Mouse (Mus musculus): ENCODE results near the gene Mepce. TPM values are rescaled to one million over a fixed set of nuclear protein-coding genes. Genes with fewer than 3 reads are reported as not detected.

Mepce gene
- total RNA-seq, 1 experiment = 42.3 TPM

- TF ChIP-seq HCFC1 (IDR thresholded peaks at IDR 0.05; ENCODE audit: borderline replicate concordance, insufficient read depth, low read length) = no peak
- no peak for TF ChIP-seq ZNF384 (IDR thresholded peaks at IDR 0.05; ENCODE audit: low read depth, low read length)
- no peak for TF ChIP-seq ZC3H11A (IDR thresholded peaks at IDR 0.05; ENCODE audit: borderline replicate concordance, low read depth, low read length)
- no peak for TF ChIP-seq CHD2 (IDR thresholded peaks at IDR 0.05; ENCODE audit: low read depth, low read length)
- TF ChIP-seq MAFK (IDR thresholded peaks at IDR 0.05; ENCODE audit: insufficient read depth, low read depth, low read length) = no peak
- in situ Hi-C loops (cut with MboI; ENCODE audit: low sequenced_read_pairs in 2 of 2, unreplicated experiment in 2 of 2) = no loop called here
- Histone ChIP-seq H3K4me3 (ENCODE audit: insufficient read depth in 1 of 2, low read depth in 1 of 2, low read length in 2 of 2, poor library complexity in 1 of 2, severe bottlenecking in 1 of 2) (no peak overlapping the region), H3K9ac (ENCODE audit: insufficient read depth, low read depth, low read length, poor library complexity, severe bottlenecking) (no peak overlapping the region), H3K9me3 (ENCODE audit: control insufficient read depth, insufficient read depth, low read depth, low read length) (no peaks in the 10 kb centered on the region), H3K36me3 (ENCODE audit: control insufficient read depth, insufficient read depth, low read length, poor library complexity, severe bottlenecking) (no peaks in the 10 kb centered on the region), H3K4me1 (ENCODE audit: control insufficient read depth in 2 of 2, insufficient read depth in 2 of 2, low read length in 2 of 2, poor library complexity in 1 of 2) (no peaks in the 10 kb centered on the region), H3K27ac (ENCODE audit: insufficient read depth, low read depth, low read length, poor library complexity, severe bottlenecking) (no peak overlapping the region)
- DNase-seq (ENCODE audit: low read depth, low spot score) = no peak
Observed at GRCm38 (mm10) chr5:137800917-137801316, 13.5 kb upstream of the Mepce start.

GRCm38 (mm10) chr5:137796606-137797005 lies 9.2 kb upstream of the Mepce start:
- Histone ChIP-seq H3K4me1 (ENCODE audit: control insufficient read depth in 2 of 2, insufficient read depth in 2 of 2, low read length in 2 of 2, poor library complexity in 1 of 2) (no peaks in the 10 kb centered on the region), H3K4me3 (ENCODE audit: insufficient read depth in 1 of 2, low read depth in 1 of 2, low read length in 2 of 2, poor library complexity in 1 of 2, severe bottlenecking in 1 of 2) (no peak overlapping the region), H3K9me3 (ENCODE audit: control insufficient read depth, insufficient read depth, low read depth, low read length) (no peaks in the 10 kb centered on the region), H3K36me3 (ENCODE audit: control insufficient read depth, insufficient read depth, low read length, poor library complexity, severe bottlenecking) (no peaks in the 10 kb centered on the region), H3K27ac (ENCODE audit: insufficient read depth, low read depth, low read length, poor library complexity, severe bottlenecking) (no peak overlapping the region), H3K9ac (ENCODE audit: insufficient read depth, low read depth, low read length, poor library complexity, severe bottlenecking) (no peak overlapping the region)
- in situ Hi-C loops (cut with MboI; ENCODE audit: low sequenced_read_pairs in 2 of 2, unreplicated experiment in 2 of 2) = no loop called here
- TF ChIP-seq ZC3H11A (IDR thresholded peaks at IDR 0.05; ENCODE audit: borderline replicate concordance, low read depth, low read length) (no peak), HCFC1 (IDR thresholded peaks at IDR 0.05; ENCODE audit: borderline replicate concordance, insufficient read depth, low read length) (no peak), CHD2 (IDR thresholded peaks at IDR 0.05; ENCODE audit: low read depth, low read length) (no peak)
- no peak for DNase-seq (ENCODE audit: low read depth, low spot score)

GRCm38 (mm10) chr5:137791553-137791952 lies 4.1 kb upstream of the Mepce start:
- no peaks in the 10 kb centered on the region for H3K9me3 ChIP-seq (ENCODE audit: control insufficient read depth, insufficient read depth, low read depth, low read length)
- no peak overlapping the region for H3K4me3 ChIP-seq (ENCODE audit: insufficient read depth in 1 of 2, low read depth in 1 of 2, low read length in 2 of 2, poor library complexity in 1 of 2, severe bottlenecking in 1 of 2)
- no peak for DNase-seq (ENCODE audit: low read depth, low spot score)
- H3K27ac ChIP-seq (ENCODE audit: insufficient read depth, low read depth, low read length, poor library complexity, severe bottlenecking) = no peak overlapping the region
- in situ Hi-C loops (cut with MboI; ENCODE audit: low sequenced_read_pairs in 2 of 2, unreplicated experiment in 2 of 2) = no loop called here
- H3K9ac ChIP-seq (ENCODE audit: insufficient read depth, low read depth, low read length, poor library complexity, severe bottlenecking) = no peak overlapping the region
- TF ChIP-seq HCFC1 (IDR thresholded peaks at IDR 0.05; ENCODE audit: borderline replicate concordance, insufficient read depth, low read length) = no peak
- no peak for TF ChIP-seq MAFK (IDR thresholded peaks at IDR 0.05; ENCODE audit: insufficient read depth, low read depth, low read length)
- TF ChIP-seq CHD2 (IDR thresholded peaks at IDR 0.05; ENCODE audit: low read depth, low read length) = no peak
- no peak for TF ChIP-seq ZNF384 (IDR thresholded peaks at IDR 0.05; ENCODE audit: low read depth, low read length)
- TF ChIP-seq ZC3H11A (IDR thresholded peaks at IDR 0.05; ENCODE audit: borderline replicate concordance, low read depth, low read length) = no peak
- no peaks in the 10 kb centered on the region for H3K36me3 ChIP-seq (ENCODE audit: control insufficient read depth, insufficient read depth, low read length, poor library complexity, severe bottlenecking)
- H3K4me1 ChIP-seq (ENCODE audit: control insufficient read depth in 2 of 2, insufficient read depth in 2 of 2, low read length in 2 of 2, poor library complexity in 1 of 2) = peaks cover 0 to 3% of the 10 kb centered on the region in 2 experiments; a peak in 1 of 4 replicates

- Histone ChIP-seq H3K9me3 (ENCODE audit: control insufficient read depth, insufficient read depth, low read depth, low read length) (no peaks in the 10 kb centered on the region), H3K36me3 (ENCODE audit: control insufficient read depth, insufficient read depth, low read length, poor library complexity, severe bottlenecking) (peaks cover 13% of the 10 kb centered on the region), H3K27ac (ENCODE audit: insufficient read depth, low read depth, low read length, poor library complexity, severe bottlenecking) (no peak overlapping the region), H3K9ac (ENCODE audit: insufficient read depth, low read depth, low read length, poor library complexity, severe bottlenecking) (no peak overlapping the region), H3K4me1 (ENCODE audit: control insufficient read depth in 2 of 2, insufficient read depth in 2 of 2, low read length in 2 of 2, poor library complexity in 1 of 2) (peaks cover 0 to 11% of the 10 kb centered on the region in 2 experiments; a peak in 1 of 4 replicates), H3K4me3 (ENCODE audit: insufficient read depth in 1 of 2, low read depth in 1 of 2, low read length in 2 of 2, poor library complexity in 1 of 2, severe bottlenecking in 1 of 2) (no peak overlapping the region)
- no peak for DNase-seq (ENCODE audit: low read depth, low spot score)
- TF ChIP-seq HCFC1 (IDR thresholded peaks at IDR 0.05; ENCODE audit: borderline replicate concordance, insufficient read depth, low read length) (no peak), CHD2 (IDR thresholded peaks at IDR 0.05; ENCODE audit: low read depth, low read length) (no peak)
- in situ Hi-C loops (cut with MboI; ENCODE audit: low sequenced_read_pairs in 2 of 2, unreplicated experiment in 2 of 2) = loop anchor here in 1 of 2 experiments (10.0 kb wide), 1 partner anchor 376 kb away; the partner anchor contains the start of gene Cops6
Observed at GRCm38 (mm10) chr5:137788946-137789531, 1.6 kb upstream of the Mepce start.

- DNase-seq (ENCODE audit: low read depth, low spot score) = no peak
- in situ Hi-C loops (cut with MboI; ENCODE audit: low sequenced_read_pairs in 2 of 2, unreplicated experiment in 2 of 2) = loop anchor here in 1 of 2 experiments (10.0 kb wide), 1 partner anchor 377 kb away; the partner anchor contains the start of gene Cops6
- Histone ChIP-seq H3K9me3 (ENCODE audit: control insufficient read depth, insufficient read depth, low read depth, low read length) (no peaks in the 10 kb centered on the region), H3K4me1 (ENCODE audit: control insufficient read depth in 2 of 2, insufficient read depth in 2 of 2, low read length in 2 of 2, poor library complexity in 1 of 2) (peaks cover 0 to 16% of the 10 kb centered on the region in 2 experiments; a peak in 2 of 4 replicates), H3K9ac (ENCODE audit: insufficient read depth, low read depth, low read length, poor library complexity, severe bottlenecking) (peak overlapping the region; percentile 39; the same call in 1 of the 2 replicates), H3K4me3 (ENCODE audit: insufficient read depth in 1 of 2, low read depth in 1 of 2, low read length in 2 of 2, poor library complexity in 1 of 2, severe bottlenecking in 1 of 2) (peak overlapping the region in 1 of 2 experiments; percentile 40; a peak in 2 of 4 replicates), H3K36me3 (ENCODE audit: control insufficient read depth, insufficient read depth, low read length, poor library complexity, severe bottlenecking) (peaks cover 21% of the 10 kb centered on the region), H3K27ac (ENCODE audit: insufficient read depth, low read depth, low read length, poor library complexity, severe bottlenecking) (no peak overlapping the region)
- TF ChIP-seq HCFC1 (IDR thresholded peaks at IDR 0.05; ENCODE audit: borderline replicate concordance, insufficient read depth, low read length) (no peak), ZC3H11A (IDR thresholded peaks at IDR 0.05; ENCODE audit: borderline replicate concordance, low read depth, low read length) (no peak), MAFK (IDR thresholded peaks at IDR 0.05; ENCODE audit: insufficient read depth, low read depth, low read length) (no peak), ZNF384 (IDR thresholded peaks at IDR 0.05; ENCODE audit: low read depth, low read length) (no peak), CHD2 (IDR thresholded peaks at IDR 0.05; ENCODE audit: low read depth, low read length) (no peak)
Observed at GRCm38 (mm10) chr5:137788171-137788570, 716 bp upstream of the Mepce start.

Data from ES-E14 (cell line).